Comparison of ENCODE assay signal across 8 mouse cellular contexts in the genomic region with DNA sequence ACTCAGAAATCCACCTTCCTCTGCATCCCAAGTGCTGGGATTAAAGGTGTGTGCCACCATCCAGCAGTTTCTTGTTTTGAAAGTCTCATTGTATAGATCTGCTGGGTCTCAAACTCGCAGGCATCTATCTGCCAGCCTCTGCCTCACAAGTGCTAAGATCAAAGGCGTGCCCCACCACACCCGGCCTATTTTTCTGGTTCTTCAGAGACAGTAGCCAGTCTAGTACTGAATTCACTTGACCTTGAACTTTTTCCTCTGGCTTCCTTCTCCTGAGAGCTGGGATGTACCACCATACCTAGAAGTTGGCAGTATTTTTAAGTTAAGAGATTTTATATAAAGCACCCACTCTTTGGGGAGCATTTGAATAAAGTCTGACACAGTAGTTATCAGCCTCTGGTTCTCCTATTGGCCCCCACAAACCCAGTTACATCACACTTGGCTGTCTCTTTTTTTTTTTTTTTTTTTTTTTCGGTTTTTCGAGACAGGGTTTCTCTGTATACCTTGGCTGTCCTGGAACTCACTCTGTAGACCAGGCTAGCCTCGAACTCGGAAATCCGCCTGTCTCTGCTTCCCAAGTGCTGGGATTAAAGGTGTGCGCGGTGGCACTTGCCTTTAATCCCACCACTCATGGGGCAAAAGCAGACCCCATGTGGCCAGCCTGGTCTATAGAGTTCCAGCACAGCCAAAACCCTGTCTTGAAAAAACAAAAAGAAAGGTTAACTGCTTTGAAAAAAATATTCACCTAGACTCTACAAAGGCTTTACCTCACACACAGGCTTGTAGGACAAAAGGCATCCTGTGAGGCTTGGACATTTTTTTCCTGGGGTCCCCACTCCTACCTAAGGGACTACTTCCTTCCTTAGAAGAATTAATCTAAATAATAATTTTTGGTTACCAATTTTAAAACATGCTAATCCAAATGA. TPM values are rescaled to one million over a fixed set of nuclear protein-coding genes. Genes with fewer than 3 reads are reported as not detected.
DNase-seq lines count a peak whose midpoint lies in the region; ATAC-seq lines count a peak whose summit lies in the region.

No protein-coding gene starts in this region.

- H3K9ac ChIP-seq in embryonic facial prominence, embryonic 11.5 days (replicated peaks; ENCODE audit: low read length): no peak overlapping the region

- no peak for ATAC-seq in cerebellum, adult (ENCODE audit: insufficient number of reproducible peaks, low FRiP score, low TSS enrichment)
- ATAC-seq in embryonic facial prominence, embryonic 11.5 days (replicated peaks; ENCODE audit: insufficient number of reproducible peaks, low FRiP score, low TSS enrichment, low read depth): peak; percentile 14; the same call in 1 of the 2 replicates

- peak overlapping the region; percentile 23 for H3K4me3 ChIP-seq in embryonic facial prominence, embryonic 11.5 days (ENCODE audit: low read depth, low read length)
- peak overlapping the region; percentile 95 for H3K4me3 ChIP-seq in limb, embryonic 10.5 days

- H3K36me3 ChIP-seq in embryonic facial prominence, embryonic 11.5 days (replicated peaks; ENCODE audit: control insufficient read depth, insufficient read depth, low read depth, low read length): no peaks in the 10 kb centered on the region
- peaks cover 24% of the 10 kb centered on the region for H3K36me3 ChIP-seq in limb, embryonic 10.5 days

- 0 out of 2 replicates have a peak overlapping the region, but pooled peaks have one; percentile 26 for H3K4me2 ChIP-seq in embryonic facial prominence, embryonic 11.5 days (ENCODE audit: low read depth, low read length)

- WGBS in embryonic facial prominence, embryonic 11.5 days: 87% methylated on average over 10 of the region's 10 CpGs
- WGBS in limb, embryonic 10.5 days: 85% methylated on average over 10 of the region's 10 CpGs

- H3K27ac ChIP-seq in embryonic facial prominence, embryonic 11.5 days (replicated peaks; ENCODE audit: low read depth, low read length): no peak overlapping the region
- peak overlapping the region; percentile 99 for H3K27ac ChIP-seq in limb, embryonic 10.5 days

- intact Hi-C loops in left cerebral cortex, postnatal 14 days (cut with DNase I): no loop called here

- peak; percentile 71 for DNase-seq in cerebellum, adult 11-12 months
- DNase-seq in 416B (ENCODE audit: low read depth): peak; percentile 12
- DNase-seq in embryonic facial prominence, embryonic 11.5 days (ENCODE audit: low spot score): no peak
- DNase-seq in limb, embryonic 10.5 days (ENCODE audit: low spot score): no peak
- peak; percentile 47 to 49 for DNase-seq in spleen, postnatal 10 days (ENCODE audit: low spot score in 2 of 2)
- no peak for DNase-seq in frontal cortex, postnatal 25 days (ENCODE audit: low spot score in 2 of 2)
- no peak for DNase-seq in left cerebral cortex, postnatal 14 days (ENCODE audit: low spot score in 2 of 2)

- no peaks in the 10 kb centered on the region for H3K4me1 ChIP-seq in embryonic facial prominence, embryonic 11.5 days (ENCODE audit: control insufficient read depth, insufficient read depth, low read length)
- H3K4me1 ChIP-seq in limb, embryonic 10.5 days: peaks cover 8% of the 10 kb centered on the region; the same call in 1 of the 2 replicates

- no peaks in the 10 kb centered on the region for H3K27me3 ChIP-seq in embryonic facial prominence, embryonic 11.5 days (ENCODE audit: control insufficient read depth, insufficient read depth, low read length)
- no peaks in the 10 kb centered on the region for H3K27me3 ChIP-seq in limb, embryonic 10.5 days (ENCODE audit: low read depth, poor library complexity, severe bottlenecking)

- H3K9me3 ChIP-seq in embryonic facial prominence, embryonic 11.5 days (replicated peaks; ENCODE audit: control insufficient read depth, low read length): no peaks in the 10 kb centered on the region
- no peaks in the 10 kb centered on the region for H3K9me3 ChIP-seq in limb, embryonic 10.5 days (replicated peaks)

RNA-seq across cellular contexts. Expression of a gene that starts 0.9 kb away (rescaled TPM):
- polyA plus RNA-seq in embryonic facial prominence, embryonic 11.5 days (2014; fragmentation: Nextera tagmentation; extraction: Ambion mirVana): 1,683 and 1,757 TPM in 2 replicates
- polyA plus RNA-seq in limb, embryonic 10.5 days (2016; fragmentation: Nextera tagmentation; extraction: Ambion mirVana): 1,486 and 1,565 TPM in 2 replicates
- 100 to 1,000 TPM; 803 to 821 TPM for total RNA-seq in left cerebral cortex, postnatal 14 days (2021)

RNA-seq across cellular contexts. Expression of a gene that starts 15.4 kb away (rescaled TPM):
- polyA plus RNA-seq in embryonic facial prominence, embryonic 11.5 days (2014; fragmentation: Nextera tagmentation; extraction: Ambion mirVana): not detected in 2 replicates
- not detected in 2 replicates for polyA plus RNA-seq in limb, embryonic 10.5 days (2016; fragmentation: Nextera tagmentation; extraction: Ambion mirVana)
- not detected for total RNA-seq in left cerebral cortex, postnatal 14 days (2021)

RNA-seq across cellular contexts. Expression of a gene that starts 37.1 kb away (rescaled TPM):
- polyA plus RNA-seq in embryonic facial prominence, embryonic 11.5 days (2014; fragmentation: Nextera tagmentation; extraction: Ambion mirVana): 5.5 and 6.2 TPM in 2 replicates
- polyA plus RNA-seq in limb, embryonic 10.5 days (2016; fragmentation: Nextera tagmentation; extraction: Ambion mirVana): 0.85 and 1.3 TPM in 2 replicates
- 100 to 1,000 TPM in 1 of 2 experiments, 10 to 100 TPM in 1; 94.6 to 151 TPM for total RNA-seq in left cerebral cortex, postnatal 14 days (2021)

RNA-seq across cellular contexts. Expression of a gene that starts 49.1 kb away (rescaled TPM):
- polyA plus RNA-seq in embryonic facial prominence, embryonic 11.5 days (2014; fragmentation: Nextera tagmentation; extraction: Ambion mirVana): not detected in 2 replicates
- 0.21 TPM in 1 of 2 replicates, not detected in the other for polyA plus RNA-seq in limb, embryonic 10.5 days (2016; fragmentation: Nextera tagmentation; extraction: Ambion mirVana)
- total RNA-seq in left cerebral cortex, postnatal 14 days (2021): not detected

RNA-seq across cellular contexts. Expression of a gene that starts 58.0 kb away (rescaled TPM):
- polyA plus RNA-seq in embryonic facial prominence, embryonic 11.5 days (2014; fragmentation: Nextera tagmentation; extraction: Ambion mirVana): 1.3 and 1.8 TPM in 2 replicates
- polyA plus RNA-seq in limb, embryonic 10.5 days (2016; fragmentation: Nextera tagmentation; extraction: Ambion mirVana): 1.3 and 7.6 TPM in 2 replicates
- total RNA-seq in left cerebral cortex, postnatal 14 days (2021): not detected

Comparison
In these comparisons a context has a peak if more than half of its experiments do, and no peak if none do; other contexts are left out.
1. DNase-seq: peak in cerebellum, adult 11-12 months (single experiment), 416B (single experiment) and spleen, postnatal 10 days (2 of 2); none in embryonic facial prominence, embryonic 11.5 days (single experiment), limb, embryonic 10.5 days (single experiment), frontal cortex, postnatal 25 days (0 of 2) and left cerebral cortex, postnatal 14 days (0 of 2).